In the genomic region with DNA sequence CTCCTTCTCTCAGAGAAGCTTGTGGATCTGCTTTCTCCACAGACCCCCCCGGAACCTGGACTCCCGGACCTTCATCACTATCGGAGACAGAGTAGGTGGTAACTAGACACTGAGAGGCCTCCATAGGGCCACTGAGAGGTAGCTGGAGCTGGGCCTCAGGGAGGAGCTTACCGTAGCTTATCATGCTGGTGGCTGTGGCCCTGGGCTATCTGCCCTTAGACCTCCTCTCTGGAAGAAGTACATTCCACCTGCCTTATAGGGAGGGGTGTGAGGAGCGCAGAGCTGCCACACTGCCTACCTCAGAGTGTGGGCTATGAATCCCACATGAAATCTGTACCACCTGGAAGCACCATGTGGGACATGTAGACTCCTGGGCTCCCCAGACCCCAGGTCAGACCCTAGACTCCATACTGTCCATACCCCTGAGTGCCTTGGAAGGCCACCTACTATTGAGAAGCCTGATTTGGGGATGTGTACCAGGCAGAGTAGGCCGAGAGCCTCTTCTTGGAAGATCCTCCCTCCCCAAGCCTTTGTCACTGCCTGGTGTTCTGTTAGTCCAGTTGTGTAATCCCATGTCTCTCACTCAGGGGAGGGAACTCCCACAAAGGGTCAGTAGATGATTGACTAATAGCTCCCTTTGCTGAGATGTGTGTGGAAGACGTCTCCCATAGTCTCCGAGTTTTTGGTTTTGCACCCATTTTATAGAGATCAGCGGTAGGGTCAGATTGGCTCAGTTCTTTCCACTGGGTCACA, we compare ENCODE assay signal across 13 mouse cellular contexts. TPM values are rescaled to one million over a fixed set of nuclear protein-coding genes. Genes with fewer than 3 reads are reported as not detected.
DNase-seq lines count a peak whose midpoint lies in the region; ATAC-seq and TF ChIP-seq lines count a peak whose summit lies in the region.
"Had no signal": no experiment of that assay in that cellular context is flagged by ENCODE, and none has a peak within 500 bp of the region (broad histone marks: within the 10 kb centered on the region; RNA-seq: fewer than 3 reads in every experiment).

No protein-coding gene starts in this region.

- no peaks in the 10 kb centered on the region for H3K9me3 ChIP-seq in heart, embryonic 13.5 days
- H3K9me3 ChIP-seq in midbrain, embryonic 10.5 days (replicated peaks): no peaks in the 10 kb centered on the region
- no peaks in the 10 kb centered on the region for H3K9me3 ChIP-seq in midbrain, embryonic 15.5 days
- H3K9me3 ChIP-seq: embryonic facial prominence, embryonic 15.5 days had no signal

- no peak overlapping the region for H3K4me3 ChIP-seq in heart, embryonic 13.5 days
- H3K4me3 ChIP-seq in midbrain, embryonic 10.5 days: 0 out of 2 replicates have a peak overlapping the region, but pooled peaks have one; percentile 3
- no peak overlapping the region for H3K4me3 ChIP-seq in midbrain, embryonic 15.5 days
- H3K4me3 ChIP-seq in liver, adult 2 months (ENCODE audit: insufficient read depth, low read depth, low read length): no peak overlapping the region
- H3K4me3 ChIP-seq: embryonic facial prominence, embryonic 15.5 days had no signal

- TF ChIP-seq CTCF in liver, adult 2 months (IDR thresholded peaks at IDR 0.05; ENCODE audit: low read depth, low read length): no peak

- no peaks in the 10 kb centered on the region for H3K27me3 ChIP-seq in heart, embryonic 13.5 days (replicated peaks)
- no peaks in the 10 kb centered on the region for H3K27me3 ChIP-seq in midbrain, embryonic 10.5 days (ENCODE audit: low read depth, poor library complexity, severe bottlenecking)
- H3K27me3 ChIP-seq in midbrain, embryonic 15.5 days (replicated peaks): no peaks in the 10 kb centered on the region
- no peaks in the 10 kb centered on the region for H3K27me3 ChIP-seq in liver, adult 2 months (ENCODE audit: control insufficient read depth, insufficient read depth, low read length)
- H3K27me3 ChIP-seq: embryonic facial prominence, embryonic 15.5 days had no signal

- peak overlapping the region; percentile 39 for H3K4me2 ChIP-seq in heart, embryonic 13.5 days
- no peak overlapping the region for H3K4me2 ChIP-seq in midbrain, embryonic 15.5 days
- H3K4me2 ChIP-seq: embryonic facial prominence, embryonic 15.5 days; hindbrain, embryonic 14.5 days had no signal

- H3K4me1 ChIP-seq in heart, embryonic 13.5 days: peaks cover 55% of the 10 kb centered on the region
- peaks cover 16% of the 10 kb centered on the region for H3K4me1 ChIP-seq in midbrain, embryonic 10.5 days
- H3K4me1 ChIP-seq in midbrain, embryonic 15.5 days: no peaks in the 10 kb centered on the region
- peaks cover 47% of the 10 kb centered on the region for H3K4me1 ChIP-seq in liver, adult 2 months (ENCODE audit: control insufficient read depth, insufficient read depth, low read length)

- intact Hi-C loops in heart, postnatal 14 days (cut with DNase I): no loop called here

- TF ChIP-seq POLR2A in liver, adult 2 months (IDR thresholded peaks at IDR 0.05; ENCODE audit: extremely low read depth, insufficient read depth, low read length): no peak

- 0 out of 2 replicates have a peak, but pooled peaks have one; percentile 8 for ATAC-seq in heart, embryonic 13.5 days (ENCODE audit: extremely low read depth, insufficient number of reproducible peaks, low FRiP score, low TSS enrichment)
- ATAC-seq in midbrain, embryonic 15.5 days (replicated peaks): no peak

- peak overlapping the region; percentile 30; the same call in 1 of the 2 replicates for H3K9ac ChIP-seq in heart, embryonic 13.5 days
- H3K9ac ChIP-seq in midbrain, embryonic 15.5 days: no peak overlapping the region
- H3K9ac ChIP-seq in liver, adult 2 months (ENCODE audit: low read depth, low read length): peak overlapping the region; percentile 18
- H3K9ac ChIP-seq: embryonic facial prominence, embryonic 15.5 days; hindbrain, embryonic 14.5 days had no signal

- peaks cover 53% of the 10 kb centered on the region for H3K36me3 ChIP-seq in heart, embryonic 13.5 days
- H3K36me3 ChIP-seq in midbrain, embryonic 10.5 days: peaks cover 60% of the 10 kb centered on the region
- peaks cover 27% of the 10 kb centered on the region; the same call in 1 of the 2 replicates for H3K36me3 ChIP-seq in midbrain, embryonic 15.5 days (replicated peaks)
- H3K36me3 ChIP-seq in liver, adult 2 months (ENCODE audit: control insufficient read depth, insufficient read depth, low read length): peaks cover 36% of the 10 kb centered on the region

- DNase-seq in heart, postnatal 14 days: no peak
- no peak for DNase-seq in midbrain, embryonic 10.5 days (ENCODE audit: low spot score)
- DNase-seq in liver, adult 2 months (ENCODE audit: extremely low read depth, low read depth, low spot score): peak; percentile 89
- no peak for DNase-seq in spleen, postnatal 10 days (ENCODE audit: low spot score in 2 of 2)
- no peak for DNase-seq in cerebellum, postnatal 4 days (ENCODE audit: low spot score in 2 of 2)
- DNase-seq: cerebellum, postnatal 25 days; gastrocnemius, postnatal 25 days; lung, adult 18-20 months; thymus, postnatal 14 days had no signal

- 56% methylated on average over 9 of the region's 9 CpGs for WGBS in heart, embryonic 13.5 days
- 90% methylated on average over 9 of the region's 9 CpGs for WGBS in midbrain, embryonic 10.5 days
- 92% methylated on average over 9 of the region's 9 CpGs for WGBS in midbrain, embryonic 15.5 days
- 37% methylated on average over 9 of the region's 9 CpGs for WGBS in liver, adult 2 months

- peaks cover 42% of the 10 kb centered on the region for H3K79me2 ChIP-seq in liver, adult 2 months (ENCODE audit: control insufficient read depth, insufficient read depth, low read length)

- H3K27ac ChIP-seq in heart, embryonic 13.5 days (replicated peaks): peak overlapping the region; percentile 55
- H3K27ac ChIP-seq in midbrain, embryonic 10.5 days (replicated peaks): peak overlapping the region; percentile 38; the same call in 1 of the 2 replicates
- H3K27ac ChIP-seq in midbrain, embryonic 15.5 days: no peak overlapping the region
- H3K27ac ChIP-seq in liver, adult 2 months (replicated peaks; ENCODE audit: insufficient read depth, low read depth, low read length): peak overlapping the region; percentile 89
- H3K27ac ChIP-seq: hindbrain, embryonic 14.5 days had no signal

RNA-seq across cellular contexts. Expression of gene Map2k3, which starts 10.6 kb away (rescaled TPM):
- 73.6 and 78.1 TPM in 2 replicates for polyA plus RNA-seq in heart, embryonic 13.5 days (2015; fragmentation: Nextera tagmentation; extraction: Ambion mirVana)
- 10 to 100 TPM; 71.2 to 77.8 TPM for total RNA-seq in heart, postnatal 14 days (2021)
- 55.7 and 65.1 TPM in 2 replicates for polyA plus RNA-seq in midbrain, embryonic 10.5 days (2016; fragmentation: Nextera tagmentation; extraction: Ambion mirVana)
- 32.0 and 34.0 TPM in 2 replicates for polyA plus RNA-seq in midbrain, embryonic 15.5 days (2015; fragmentation: Nextera tagmentation; extraction: Ambion mirVana)
- total RNA-seq in liver, adult 2 months (2014; rRNA removed): 25.7 and 30.3 TPM in 2 replicates
- polyA plus RNA-seq in liver, adult 2 months (2012; rRNA removed): 36.9 and 39.7 TPM in 2 replicates

RNA-seq across cellular contexts. Expression of gene Natd1, which starts 27.9 kb away (rescaled TPM):
- 19.8 and 23.4 TPM in 2 replicates for polyA plus RNA-seq in heart, embryonic 13.5 days (2015; fragmentation: Nextera tagmentation; extraction: Ambion mirVana)
- 10 to 100 TPM; 14.5 to 17.4 TPM for total RNA-seq in heart, postnatal 14 days (2021)
- 18.0 and 26.9 TPM in 2 replicates for polyA plus RNA-seq in midbrain, embryonic 10.5 days (2016; fragmentation: Nextera tagmentation; extraction: Ambion mirVana)
- polyA plus RNA-seq in midbrain, embryonic 15.5 days (2015; fragmentation: Nextera tagmentation; extraction: Ambion mirVana): 31.6 and 39.2 TPM in 2 replicates
- 1.1 and 2.2 TPM in 2 replicates for total RNA-seq in liver, adult 2 months (2014; rRNA removed)
- 6.6 and 7.0 TPM in 2 replicates for polyA plus RNA-seq in liver, adult 2 months (2012; rRNA removed)
